Comparison of ENCODE assay signal across 8 mouse cellular contexts in genomic region chr17:50508055-50508774, GRCm38 (mm10). TPM values are rescaled to one million over a fixed set of nuclear protein-coding genes. Genes with fewer than 3 reads are reported as not detected.
DNase-seq lines count a peak whose midpoint lies in the region; ATAC-seq and TF ChIP-seq lines count a peak whose summit lies in the region.

No protein-coding gene starts in this region.

- TF ChIP-seq CTCF in CH12.LX (conservative IDR thresholded peaks at IDR 0.05 in 1 of 2, IDR thresholded peaks at IDR 0.05 in 1 of 2; ENCODE audit: low read depth in 2 of 2, low read length in 2 of 2): no peak

- no peak; the same call in 1 of the 2 replicates for ATAC-seq in hindbrain, embryonic 11.5 days (ENCODE audit: low FRiP score)
- peak; percentile 22 for ATAC-seq in midbrain, embryonic 13.5 days

- H3K9ac ChIP-seq in CH12.LX (ENCODE audit: insufficient read depth, low read depth): peak overlapping the region; percentile 98
- peak overlapping the region; percentile 87 for H3K9ac ChIP-seq in hindbrain, embryonic 11.5 days (ENCODE audit: low read depth, low read length)
- peak overlapping the region; percentile 95 for H3K9ac ChIP-seq in midbrain, embryonic 13.5 days (replicated peaks)

- no peaks in the 10 kb centered on the region for H3K27me3 ChIP-seq in heart, embryonic 10.5 days (ENCODE audit: insufficient read depth, poor library complexity, severe bottlenecking)
- H3K27me3 ChIP-seq in CH12.LX (replicated peaks): peaks cover 20% of the 10 kb centered on the region
- H3K27me3 ChIP-seq in hindbrain, embryonic 11.5 days (ENCODE audit: control insufficient read depth, insufficient read depth, low read length): no peaks in the 10 kb centered on the region; the same call in 1 of the 2 replicates
- H3K27me3 ChIP-seq in midbrain, embryonic 13.5 days: peaks cover 2% of the 10 kb centered on the region; the same call in 1 of the 2 replicates

- TF ChIP-seq POLR2A in CH12.LX (IDR thresholded peaks at IDR 0.05; ENCODE audit: low read depth, low read length): no peak; the same call in 1 of the 2 replicates

- dilution Hi-C loops in CH12.LX (cut with MboI; ENCODE audit: extremely low pct_ligation_motif_present, extremely low pct_unique_long_range_greater_than_20kb, low sequenced_read_pairs): no loop called here

- in situ Hi-C loops in CH12.LX (cut with MboI; ENCODE audit: low pct_ligation_motif_present, low pct_unique_long_range_greater_than_20kb, low sequenced_read_pairs): no loop called here

- H3K9me3 ChIP-seq in heart, embryonic 10.5 days: no peaks in the 10 kb centered on the region
- H3K9me3 ChIP-seq in CH12.LX (replicated peaks; ENCODE audit: low read length): no peaks in the 10 kb centered on the region
- no peaks in the 10 kb centered on the region for H3K9me3 ChIP-seq in hindbrain, embryonic 11.5 days (ENCODE audit: control insufficient read depth, low read length)
- H3K9me3 ChIP-seq in midbrain, embryonic 13.5 days: no peaks in the 10 kb centered on the region

- H3K4me1 ChIP-seq in heart, embryonic 10.5 days: peaks cover 19% of the 10 kb centered on the region
- H3K4me1 ChIP-seq in CH12.LX (ENCODE audit: control insufficient read depth in 1 of 2, insufficient read depth in 2 of 2): peaks cover 18 to 52% of the 10 kb centered on the region in 2 experiments
- H3K4me1 ChIP-seq in hindbrain, embryonic 11.5 days (replicated peaks; ENCODE audit: control insufficient read depth, insufficient read depth, low read length): no peaks in the 10 kb centered on the region
- H3K4me1 ChIP-seq in midbrain, embryonic 13.5 days (replicated peaks): peaks cover 16% of the 10 kb centered on the region

- TF ChIP-seq RAD21 in CH12.LX (IDR thresholded peaks at IDR 0.05; ENCODE audit: low read depth, low read length): no peak

- peak overlapping the region; percentile 94 for H3K27ac ChIP-seq in heart, embryonic 10.5 days
- 0 out of 2 replicates have a peak overlapping the region, but pooled peaks have one; percentile 63 for H3K27ac ChIP-seq in CH12.LX (ENCODE audit: insufficient read depth, low read depth)
- 0 out of 2 replicates have a peak overlapping the region, but pooled peaks have one; percentile 94 for H3K27ac ChIP-seq in hindbrain, embryonic 11.5 days (ENCODE audit: low read depth, low read length)
- peak overlapping the region; percentile 96 for H3K27ac ChIP-seq in midbrain, embryonic 13.5 days

- no peak for TF ChIP-seq EP300 in CH12.LX (IDR thresholded peaks at IDR 0.05; ENCODE audit: low read length)

- peak overlapping the region; percentile 35 for H3K4me2 ChIP-seq in CH12.LX (ENCODE audit: insufficient read depth, low read depth, poor library complexity, severe bottlenecking)
- H3K4me2 ChIP-seq in hindbrain, embryonic 11.5 days (replicated peaks; ENCODE audit: low read depth, low read length): peak overlapping the region; percentile 71
- peak overlapping the region; percentile 70 for H3K4me2 ChIP-seq in midbrain, embryonic 13.5 days (replicated peaks)

- peak overlapping the region; percentile 83 for H3K4me3 ChIP-seq in heart, embryonic 10.5 days
- peak overlapping the region in 2 of 3 experiments; percentile 80 to 100 for H3K4me3 ChIP-seq in CH12.LX (replicated peaks in 1 of 3; ENCODE audit: low read depth in 2 of 3, low read length in 2 of 3, poor library complexity in 1 of 3)
- peak overlapping the region; percentile 82 for H3K4me3 ChIP-seq in hindbrain, embryonic 11.5 days (ENCODE audit: low read depth, low read length)
- peak overlapping the region; percentile 88 for H3K4me3 ChIP-seq in midbrain, embryonic 13.5 days (replicated peaks)

- H3K79me2 ChIP-seq in CH12.LX (replicated peaks; ENCODE audit: control insufficient read depth, extremely low read depth, insufficient read depth, poor library complexity, severe bottlenecking): peaks cover 21% of the 10 kb centered on the region

- WGBS in heart, embryonic 10.5 days: 18% methylated on average over 18 of the region's 18 CpGs
- WGBS in hindbrain, embryonic 11.5 days: 14% methylated on average over 18 of the region's 18 CpGs
- 10% methylated on average over 18 of the region's 18 CpGs for WGBS in midbrain, embryonic 13.5 days

- no peaks in the 10 kb centered on the region for H3K36me3 ChIP-seq in heart, embryonic 10.5 days
- H3K36me3 ChIP-seq in CH12.LX (replicated peaks in 1 of 2; ENCODE audit: control insufficient read depth in 1 of 2, insufficient read depth in 1 of 2, low read length in 1 of 2): no peaks in the 10 kb centered on the region
- no peaks in the 10 kb centered on the region for H3K36me3 ChIP-seq in hindbrain, embryonic 11.5 days (ENCODE audit: control insufficient read depth, insufficient read depth, low read length)
- H3K36me3 ChIP-seq in midbrain, embryonic 13.5 days: no peaks in the 10 kb centered on the region

- no peak for DNase-seq in heart, embryonic 10.5 days (ENCODE audit: low spot score)
- no peak for DNase-seq in heart, postnatal 4 days
- no peak for DNase-seq in CH12.LX (ENCODE audit: extremely low read depth)
- peak; percentile 46 for DNase-seq in cerebellum, adult 9-11 months
- DNase-seq in hindbrain, embryonic 11.5 days (ENCODE audit: low spot score): no peak
- DNase-seq in spleen, adult 18-20 months: no peak
- DNase-seq in thymus, postnatal 36 days: no peak

TF ChIP-seq in CH12.LX, 34 proteins besides CTCF, POLR2A, EP300 and RAD21:
- TF ChIP-seq TBP (conservative IDR thresholded peaks at IDR 0.05; ENCODE audit: low read depth, low read length): no peak
- TF ChIP-seq JUN (IDR thresholded peaks at IDR 0.05; ENCODE audit: insufficient read depth, low read depth, low read length): no peak
- TF ChIP-seq ELF1 (IDR thresholded peaks at IDR 0.05; ENCODE audit: low read depth, low read length): no peak
- no peak for TF ChIP-seq BHLHE40 (IDR thresholded peaks at IDR 0.05; ENCODE audit: low read depth, low read length)
- no peak for TF ChIP-seq IRF4 (IDR thresholded peaks at IDR 0.05; ENCODE audit: low read depth, low read length)
- no peak for TF ChIP-seq GABPA (IDR thresholded peaks at IDR 0.05; ENCODE audit: insufficient replicate concordance, low read depth, low read length)
- no peak for TF ChIP-seq ZMIZ1 (IDR thresholded peaks at IDR 0.05; ENCODE audit: low read depth, low read length)
- TF ChIP-seq ETS1 (conservative IDR thresholded peaks at IDR 0.05; ENCODE audit: low read depth, low read length): no peak
- no peak for TF ChIP-seq NRF1 (IDR thresholded peaks at IDR 0.05; ENCODE audit: low read depth, low read length)
- no peak for TF ChIP-seq HCFC1 (IDR thresholded peaks at IDR 0.05; ENCODE audit: low read depth, low read length)
- no peak for TF ChIP-seq MAFK (IDR thresholded peaks at IDR 0.05; ENCODE audit: insufficient replicate concordance, low read length)
- TF ChIP-seq MEF2A (IDR thresholded peaks at IDR 0.05; ENCODE audit: borderline replicate concordance, low read depth, low read length): no peak

RNA-seq across cellular contexts. Expression of gene Plcl2, which starts 1.0 kb away (rescaled TPM):
- polyA plus RNA-seq in heart, embryonic 10.5 days (2016; fragmentation: Nextera tagmentation; extraction: Ambion mirVana): 3.0 and 3.8 TPM in 2 replicates
- total RNA-seq in heart, postnatal 4 days (2021): 10 to 100 TPM; 14.2 to 15.1 TPM
- total RNA-seq in CH12.LX (2012; rRNA removed) (11.7 and 16.6 TPM in 2 replicates), CH12.LX (2014; rRNA removed) (12.7 and 12.9 TPM in 2 replicates)
- polyA plus RNA-seq in CH12.LX (2012; ENCODE audit: insufficient read length, low read depth): 9.0 and 9.3 TPM in 2 replicates
- polyA plus RNA-seq in hindbrain, embryonic 11.5 days (2014; fragmentation: Nextera tagmentation; extraction: Ambion mirVana): 6.7 and 7.2 TPM in 2 replicates
- polyA plus RNA-seq in midbrain, embryonic 13.5 days (2015; fragmentation: Nextera tagmentation; extraction: Ambion mirVana): 7.5 and 8.0 TPM in 2 replicates
